Mouse (Mus musculus) myocyte (in vitro differentiated cells): Measurements from ENCODE around the gene Efcab11. TPM values are rescaled to one million over a fixed set of nuclear protein-coding genes. Genes with fewer than 3 reads are reported as not detected.

ENCODE experiments used
- H3K27me3 ChIP-seq: one replicate; pipeline ENCODE4 v1.6.1; 2011; ENCODE audit not compliant: control insufficient read depth, insufficient read depth, insufficient read length
- H3K36me3 ChIP-seq: one replicate; pipeline ENCODE4 v1.6.1; 2011; ENCODE audit not compliant: control insufficient read depth, insufficient read depth
- H3K4me2 ChIP-seq: one replicate; pipeline ENCODE4 v1.6.1; 2011; ENCODE audit warnings: low read depth, control low read depth
- H3K4me3 ChIP-seq: one replicate; pipeline ENCODE4 v1.5.1; 2011; ENCODE audit warnings: mild to moderate bottlenecking, control low read depth, moderate library complexity
- H3K79me2 ChIP-seq: one replicate; pipeline ENCODE4 v1.6.1; 2011; ENCODE audit not compliant: control insufficient read depth, insufficient read depth
- H3ac ChIP-seq: one replicate; pipeline ENCODE4 v1.6.1; 2011; ENCODE audit not compliant: control insufficient read depth, insufficient read length
- CEBPB ChIP-seq: IDR thresholded peaks from 2 replicates; pipeline ENCODE4 v1.6.1; 2011; ENCODE audit warnings: mild to moderate bottlenecking, moderate library complexity; ENCODE audit not compliant: poor library complexity, insufficient read depth, severe bottlenecking
- E2F4 ChIP-seq: IDR thresholded peaks from one replicate; pipeline ENCODE4 v1.6.1; 2011; ENCODE audit warnings: mild to moderate bottlenecking, control low read depth, moderate library complexity; ENCODE audit not compliant: insufficient read depth
- MAX ChIP-seq: IDR thresholded peaks from one replicate; pipeline ENCODE4 v1.6.1; 2011; ENCODE audit warnings: low read depth, mild to moderate bottlenecking, control low read depth
- MYOD1 ChIP-seq, 3 experiments: IDR thresholded peaks; one replicate each; pipeline ENCODE4 v1.6.1; 2011; ENCODE audit warnings: control low read depth in 2 of 3, low read depth in 2 of 3, mild to moderate bottlenecking in 2 of 3, moderate library complexity in 1 of 3; ENCODE audit not compliant: insufficient read length in 2 of 3, control insufficient read depth in 1 of 3
- MYOG ChIP-seq, 3 experiments: IDR thresholded peaks; one replicate each; pipeline ENCODE4 v1.6.1; 2011; ENCODE audit warnings: control low read depth in 2 of 3, low read depth in 2 of 3, mild to moderate bottlenecking in 2 of 3; ENCODE audit not compliant: insufficient read length in 2 of 3, control insufficient read depth in 1 of 3, insufficient read depth in 1 of 3
- POLR2A ChIP-seq: IDR thresholded peaks from one replicate; pipeline ENCODE4 v1.6.1; 2011; ENCODE audit warnings: low read depth, mild to moderate bottlenecking, control low read depth, moderate library complexity; ENCODE audit not compliant: insufficient read length
- POLR2AphosphoS2 ChIP-seq: IDR thresholded peaks from one replicate; pipeline ENCODE4 v1.6.1; 2011; ENCODE audit warnings: low read depth, control low read depth; ENCODE audit not compliant: insufficient read length
- REST ChIP-seq: IDR thresholded peaks from one replicate; pipeline ENCODE4 v1.6.1; 2011; ENCODE audit warnings: mild to moderate bottlenecking, control low read depth, moderate library complexity; ENCODE audit not compliant: insufficient read depth, insufficient read length
- SRF ChIP-seq: IDR thresholded peaks from one replicate; pipeline ENCODE4 v1.6.1; 2011; ENCODE audit warnings: low read depth; ENCODE audit not compliant: control insufficient read depth, insufficient read length
- TCF12 ChIP-seq: IDR thresholded peaks from one replicate; pipeline ENCODE4 v1.6.1; 2011; ENCODE audit warnings: mild to moderate bottlenecking, control low read depth; ENCODE audit not compliant: poor library complexity, insufficient read depth, severe bottlenecking
- TCF3 ChIP-seq: IDR thresholded peaks from one replicate; pipeline ENCODE4 v1.6.1; 2011; ENCODE audit warnings: low read depth, control low read depth; ENCODE audit not compliant: insufficient read length
- USF1 ChIP-seq: IDR thresholded peaks from one replicate; pipeline ENCODE4 v1.6.1; 2011; ENCODE audit warnings: low read depth, mild to moderate bottlenecking, control low read depth, moderate library complexity
- polyA plus RNA-seq: library from polyadenylated mRNA; unstranded; fragments of >200 nt; fragmentation: generic; extraction: Trizol; gene quantifications from one replicate; pipeline ENCODE4 v1.2.1, GENCODE M21; 2012; ENCODE audit warnings: missing spikeins

Efcab11 gene
- polyA plus RNA-seq, 1 experiment = 3.5 TPM

DNA sequence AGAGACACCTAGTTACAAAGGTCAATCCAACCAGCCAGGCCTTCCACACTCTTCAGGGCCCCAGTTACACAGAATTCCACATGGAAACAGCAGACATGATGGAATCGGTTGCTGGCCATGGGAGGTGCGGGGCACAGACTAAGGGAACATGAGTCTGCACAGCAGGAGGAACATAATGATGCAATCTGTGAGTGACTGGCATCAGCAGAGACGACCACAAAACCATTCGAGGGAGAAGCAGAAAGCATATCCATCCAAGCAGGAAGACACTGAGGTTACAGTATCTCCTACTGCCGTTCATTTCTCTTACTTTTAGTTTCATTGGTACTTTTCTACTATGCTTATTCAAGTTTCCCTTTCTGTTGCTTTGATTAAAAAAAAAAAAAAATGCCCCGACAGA, 9.6 kb downstream of the Efcab11 start:
- TF ChIP-seq SRF = no peak
- no peak for TF ChIP-seq E2F4
- TF ChIP-seq TCF3 = no peak
- TF ChIP-seq MYOD1 (IDR thresholded peaks at IDR 0.05; ENCODE audit: control insufficient read depth in 1 of 3, insufficient read length in 2 of 3, low read depth in 2 of 3) = no peak
- TF ChIP-seq REST = no peak
- peak; percentile 79; the same call in 1 of the 2 replicates for TF ChIP-seq CEBPB
- TF ChIP-seq POLR2A = peak; percentile 47
- peak; percentile 22 for TF ChIP-seq POLR2AphosphoS2
- TF ChIP-seq MYOG (IDR thresholded peaks at IDR 0.05; ENCODE audit: control insufficient read depth in 1 of 3, insufficient read depth in 1 of 3, insufficient read length in 2 of 3, low read depth in 2 of 3) = no peak
- no peak for TF ChIP-seq USF1
- TF ChIP-seq MAX = peak; percentile 59
- TF ChIP-seq TCF12 = no peak
- Histone ChIP-seq H3ac (no peak overlapping the region), H3K4me3 (no peak overlapping the region), H3K4me2 (no peak overlapping the region), H3K27me3 (no peaks in the 10 kb centered on the region), H3K79me2 (no peaks in the 10 kb centered on the region), H3K36me3 (no peaks in the 10 kb centered on the region)

DNA sequence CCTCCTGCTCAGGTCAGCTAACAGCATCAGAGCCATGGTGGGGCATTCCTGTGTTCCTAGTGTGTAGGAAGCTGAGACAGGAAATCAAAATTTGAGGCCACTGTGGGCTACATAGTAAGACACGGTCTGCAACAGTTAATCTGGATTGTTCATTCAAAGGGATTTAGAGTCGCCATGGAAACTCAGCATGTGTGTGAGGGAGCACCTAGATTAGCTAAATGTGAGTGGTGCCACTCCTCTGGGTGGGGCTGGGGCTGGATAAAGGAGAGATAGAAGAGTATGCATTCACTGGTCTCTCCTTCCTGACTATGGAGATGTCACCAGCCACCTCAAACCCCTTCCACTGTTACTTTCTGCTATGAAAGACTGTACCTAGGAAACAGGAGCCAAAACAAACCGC, 10.8 kb downstream of the Efcab11 start:
- Histone ChIP-seq H3K36me3 (no peaks in the 10 kb centered on the region), H3K79me2 (no peaks in the 10 kb centered on the region), H3K4me2 (no peak overlapping the region), H3ac (no peak overlapping the region), H3K4me3 (no peak overlapping the region), H3K27me3 (no peaks in the 10 kb centered on the region)
- no peak for TF ChIP-seq TCF12
- TF ChIP-seq MYOG (IDR thresholded peaks at IDR 0.05; ENCODE audit: control insufficient read depth in 1 of 3, insufficient read depth in 1 of 3, insufficient read length in 2 of 3, low read depth in 2 of 3) = no peak
- no peak for TF ChIP-seq REST

DNA sequence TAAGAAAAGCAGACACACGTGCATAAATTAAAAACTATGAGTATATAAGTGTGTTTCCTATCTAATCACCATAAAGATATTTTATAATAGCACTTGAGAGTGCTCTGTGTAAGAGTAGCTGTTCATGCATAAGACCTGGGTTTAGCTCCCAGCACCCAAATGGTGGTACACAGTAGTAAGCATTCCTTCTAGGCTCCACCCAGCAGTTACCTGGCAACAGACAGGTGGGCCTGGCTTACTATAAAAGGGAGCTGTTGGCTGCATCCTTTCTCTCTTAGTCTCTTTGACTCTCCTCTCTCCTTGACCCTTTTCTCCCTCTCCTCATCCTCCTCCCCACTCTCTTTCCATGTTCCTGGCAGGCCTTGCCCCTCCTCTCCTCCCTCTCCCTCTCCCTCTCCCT, 15.4 kb downstream of the Efcab11 start:
- Histone ChIP-seq H3K27me3 (no peaks in the 10 kb centered on the region), H3K4me2 (no peak overlapping the region), H3K4me3 (no peak overlapping the region), H3K36me3 (no peaks in the 10 kb centered on the region), H3ac (no peak overlapping the region), H3K79me2 (no peaks in the 10 kb centered on the region)
- TF ChIP-seq USF1 (no peak), MYOG (IDR thresholded peaks at IDR 0.05; ENCODE audit: control insufficient read depth in 1 of 3, insufficient read depth in 1 of 3, insufficient read length in 2 of 3, low read depth in 2 of 3) (no peak), E2F4 (no peak), TCF12 (no peak), REST (no peak), POLR2A (no peak), CEBPB (no peak), MAX (no peak), SRF (no peak), TCF3 (no peak), POLR2AphosphoS2 (no peak), MYOD1 (IDR thresholded peaks at IDR 0.05; ENCODE audit: control insufficient read depth in 1 of 3, insufficient read length in 2 of 3, low read depth in 2 of 3) (no peak)

DNA sequence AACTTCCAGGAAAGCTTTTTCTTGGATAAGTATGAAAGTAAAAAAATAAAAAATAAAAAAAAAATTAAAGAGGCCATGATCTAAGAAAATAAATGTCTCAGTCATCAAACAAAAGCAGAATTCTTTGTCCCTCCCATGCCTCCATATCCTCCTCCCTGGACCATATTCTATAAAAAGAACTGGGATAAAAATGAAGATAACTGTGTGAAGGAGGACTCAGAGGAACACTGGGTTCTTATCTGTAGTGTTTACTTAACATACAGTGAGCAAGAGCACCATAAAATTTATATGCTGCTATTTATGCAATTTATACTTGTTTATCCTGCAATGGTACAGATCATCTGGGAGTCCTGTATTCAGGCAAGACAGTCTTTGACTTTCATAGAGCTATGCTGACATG, 19.6 kb downstream of the Efcab11 start:
- Histone ChIP-seq H3K79me2 (no peaks in the 10 kb centered on the region), H3K36me3 (no peaks in the 10 kb centered on the region), H3ac (no peak overlapping the region), H3K27me3 (no peaks in the 10 kb centered on the region), H3K4me2 (no peak overlapping the region), H3K4me3 (no peak overlapping the region)
- TF ChIP-seq POLR2A (no peak), TCF3 (no peak), POLR2AphosphoS2 (no peak), E2F4 (no peak), CEBPB (no peak)

DNA sequence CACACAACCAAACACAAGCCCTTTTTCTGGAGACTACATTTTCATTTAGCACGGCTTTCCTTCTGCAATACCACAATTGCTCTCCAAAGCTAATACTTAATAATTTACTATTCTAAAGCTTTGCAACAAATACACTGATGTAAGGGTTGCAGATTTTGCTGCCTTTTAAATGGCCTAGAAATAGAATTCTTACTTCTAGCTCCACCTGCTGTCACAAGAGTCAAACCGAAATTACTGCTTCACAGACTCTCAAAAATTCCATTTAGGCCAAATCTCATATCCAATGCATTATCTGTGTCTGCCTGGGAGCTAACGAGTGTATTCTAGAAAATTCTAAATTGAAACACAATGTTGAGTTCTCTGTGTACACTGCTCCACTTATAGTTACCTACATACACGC, 23.3 kb downstream of the Efcab11 start:
- H3K36me3 ChIP-seq = no peaks in the 10 kb centered on the region
- H3K27me3 ChIP-seq = no peaks in the 10 kb centered on the region
- no peaks in the 10 kb centered on the region for H3K79me2 ChIP-seq
- no peak overlapping the region for H3ac ChIP-seq
- TF ChIP-seq REST = no peak
- TF ChIP-seq POLR2A = no peak
- TF ChIP-seq MAX = no peak
- no peak overlapping the region for H3K4me3 ChIP-seq
- no peak overlapping the region for H3K4me2 ChIP-seq
